Mouse (Mus musculus): ENCODE measurements around the gene Wipi2. TPM values are rescaled to one million over a fixed set of nuclear protein-coding genes. Genes with fewer than 3 reads are reported as not detected.

The Wipi2 gene
- polyA plus RNA-seq, 1 experiment, result 52.0 TPM

GRCm38 (mm10) chr5:142637823-142638222 lies 10.3 kb downstream of the Wipi2 start:
- H3K27me3 ChIP-seq (ENCODE audit: control insufficient read depth, insufficient read depth, insufficient read length), result no peaks in the 10 kb centered on the region

GRCm38 (mm10) chr5:142640088-142640487 lies 12.6 kb downstream of the Wipi2 start:
- no peak overlapping the region for H3ac ChIP-seq (ENCODE audit: control insufficient read depth, insufficient read length)
- TF ChIP-seq SRF (IDR thresholded peaks at IDR 0.05; ENCODE audit: control insufficient read depth, insufficient read length, low read depth), result no peak
- no peak for TF ChIP-seq USF1 (IDR thresholded peaks at IDR 0.05; ENCODE audit: low read depth)
- TF ChIP-seq TCF3 (IDR thresholded peaks at IDR 0.05; ENCODE audit: insufficient read length, low read depth), result no peak
- no peak for TF ChIP-seq MAX (IDR thresholded peaks at IDR 0.05; ENCODE audit: low read depth)
- TF ChIP-seq REST (IDR thresholded peaks at IDR 0.05; ENCODE audit: insufficient read depth, insufficient read length), result no peak
- TF ChIP-seq POLR2AphosphoS2 (IDR thresholded peaks at IDR 0.05; ENCODE audit: insufficient read length, low read depth), result no peak
- TF ChIP-seq MYOG (IDR thresholded peaks at IDR 0.05; ENCODE audit: control insufficient read depth in 1 of 3, insufficient read depth in 1 of 3, insufficient read length in 2 of 3, low read depth in 2 of 3), result no peak
- no peak for TF ChIP-seq CEBPB (IDR thresholded peaks at IDR 0.05; ENCODE audit: insufficient read depth, poor library complexity, severe bottlenecking)
- TF ChIP-seq MYOD1 (IDR thresholded peaks at IDR 0.05; ENCODE audit: control insufficient read depth in 1 of 3, insufficient read length in 2 of 3, low read depth in 2 of 3), result no peak
- no peak for TF ChIP-seq POLR2A (IDR thresholded peaks at IDR 0.05; ENCODE audit: insufficient read length, low read depth)
- TF ChIP-seq TCF12 (IDR thresholded peaks at IDR 0.05; ENCODE audit: insufficient read depth, poor library complexity, severe bottlenecking), result no peak
- no peak for TF ChIP-seq E2F4 (IDR thresholded peaks at IDR 0.05; ENCODE audit: insufficient read depth)
- no peak overlapping the region for H3K4me3 ChIP-seq
- peaks cover 38% of the 10 kb centered on the region for H3K36me3 ChIP-seq (ENCODE audit: control insufficient read depth, insufficient read depth)
- no peaks in the 10 kb centered on the region for H3K27me3 ChIP-seq (ENCODE audit: control insufficient read depth, insufficient read depth, insufficient read length)
- H3K79me2 ChIP-seq (ENCODE audit: control insufficient read depth, insufficient read depth), result peaks cover 39% of the 10 kb centered on the region
- no peak overlapping the region for H3K4me2 ChIP-seq (ENCODE audit: low read depth)

More at GRCm38 (mm10) chr5:142637823-142638222, 10.3 kb downstream of the Wipi2 start:
- no peak overlapping the region for H3ac ChIP-seq (ENCODE audit: control insufficient read depth, insufficient read length)
- TF ChIP-seq CEBPB (IDR thresholded peaks at IDR 0.05; ENCODE audit: insufficient read depth, poor library complexity, severe bottlenecking), result no peak
- no peak for TF ChIP-seq REST (IDR thresholded peaks at IDR 0.05; ENCODE audit: insufficient read depth, insufficient read length)
- TF ChIP-seq TCF12 (IDR thresholded peaks at IDR 0.05; ENCODE audit: insufficient read depth, poor library complexity, severe bottlenecking), result no peak
- no peak for TF ChIP-seq MYOD1 (IDR thresholded peaks at IDR 0.05; ENCODE audit: control insufficient read depth in 1 of 3, insufficient read length in 2 of 3, low read depth in 2 of 3)
- TF ChIP-seq MYOG (IDR thresholded peaks at IDR 0.05; ENCODE audit: control insufficient read depth in 1 of 3, insufficient read depth in 1 of 3, insufficient read length in 2 of 3, low read depth in 2 of 3), result no peak
- no peak for TF ChIP-seq POLR2A (IDR thresholded peaks at IDR 0.05; ENCODE audit: insufficient read length, low read depth)
- TF ChIP-seq MAX (IDR thresholded peaks at IDR 0.05; ENCODE audit: low read depth), result no peak
- TF ChIP-seq SRF (IDR thresholded peaks at IDR 0.05; ENCODE audit: control insufficient read depth, insufficient read length, low read depth), result no peak
- no peak for TF ChIP-seq E2F4 (IDR thresholded peaks at IDR 0.05; ENCODE audit: insufficient read depth)
- TF ChIP-seq TCF3 (IDR thresholded peaks at IDR 0.05; ENCODE audit: insufficient read length, low read depth), result no peak
- no peak for TF ChIP-seq USF1 (IDR thresholded peaks at IDR 0.05; ENCODE audit: low read depth)
- no peak for TF ChIP-seq POLR2AphosphoS2 (IDR thresholded peaks at IDR 0.05; ENCODE audit: insufficient read length, low read depth)
- peaks cover 43% of the 10 kb centered on the region for H3K79me2 ChIP-seq (ENCODE audit: control insufficient read depth, insufficient read depth)
- H3K4me3 ChIP-seq, result no peak overlapping the region
- H3K36me3 ChIP-seq (ENCODE audit: control insufficient read depth, insufficient read depth), result peaks cover 30% of the 10 kb centered on the region
- no peak overlapping the region for H3K4me2 ChIP-seq (ENCODE audit: low read depth)

GRCm38 (mm10) chr5:142641331-142642051 lies 14.0 kb downstream of the Wipi2 start:
- no peak overlapping the region for H3K4me3 ChIP-seq
- no peaks in the 10 kb centered on the region for H3K27me3 ChIP-seq (ENCODE audit: control insufficient read depth, insufficient read depth, insufficient read length)
- H3K79me2 ChIP-seq (ENCODE audit: control insufficient read depth, insufficient read depth), result peaks cover 31% of the 10 kb centered on the region
- peaks cover 44% of the 10 kb centered on the region for H3K36me3 ChIP-seq (ENCODE audit: control insufficient read depth, insufficient read depth)
- H3K4me2 ChIP-seq (ENCODE audit: low read depth), result no peak overlapping the region
- H3ac ChIP-seq (ENCODE audit: control insufficient read depth, insufficient read length), result no peak overlapping the region
- TF ChIP-seq SRF (IDR thresholded peaks at IDR 0.05; ENCODE audit: control insufficient read depth, insufficient read length, low read depth) (no peak), TCF12 (IDR thresholded peaks at IDR 0.05; ENCODE audit: insufficient read depth, poor library complexity, severe bottlenecking) (no peak), CEBPB (IDR thresholded peaks at IDR 0.05; ENCODE audit: insufficient read depth, poor library complexity, severe bottlenecking) (no peak), USF1 (IDR thresholded peaks at IDR 0.05; ENCODE audit: low read depth) (no peak), MYOG (IDR thresholded peaks at IDR 0.05; ENCODE audit: control insufficient read depth in 1 of 3, insufficient read depth in 1 of 3, insufficient read length in 2 of 3, low read depth in 2 of 3) (no peak), E2F4 (IDR thresholded peaks at IDR 0.05; ENCODE audit: insufficient read depth) (no peak), MYOD1 (IDR thresholded peaks at IDR 0.05; ENCODE audit: control insufficient read depth in 1 of 3, insufficient read length in 2 of 3, low read depth in 2 of 3) (no peak), POLR2AphosphoS2 (IDR thresholded peaks at IDR 0.05; ENCODE audit: insufficient read length, low read depth) (no peak), MAX (IDR thresholded peaks at IDR 0.05; ENCODE audit: low read depth) (no peak), REST (IDR thresholded peaks at IDR 0.05; ENCODE audit: insufficient read depth, insufficient read length) (no peak), POLR2A (IDR thresholded peaks at IDR 0.05; ENCODE audit: insufficient read length, low read depth) (no peak), TCF3 (IDR thresholded peaks at IDR 0.05; ENCODE audit: insufficient read length, low read depth) (no peak)

- peaks cover 32% of the 10 kb centered on the region for H3K36me3 ChIP-seq (ENCODE audit: control insufficient read depth, insufficient read depth)
- H3K27me3 ChIP-seq (ENCODE audit: control insufficient read depth, insufficient read depth, insufficient read length), result no peaks in the 10 kb centered on the region
- H3K4me3 ChIP-seq, result no peak overlapping the region
- no peak for TF ChIP-seq TCF3 (IDR thresholded peaks at IDR 0.05; ENCODE audit: insufficient read length, low read depth)
- H3K4me2 ChIP-seq (ENCODE audit: low read depth), result no peak overlapping the region
- no peak overlapping the region for H3ac ChIP-seq (ENCODE audit: control insufficient read depth, insufficient read length)
- H3K79me2 ChIP-seq (ENCODE audit: control insufficient read depth, insufficient read depth), result peaks cover 11% of the 10 kb centered on the region
These were observed 20.7 kb downstream of the Wipi2 start for GRCm38 (mm10) chr5:142648162-142648561.

Measured in myocyte (in vitro differentiated cells).